Mouse (Mus musculus): ENCODE data around the gene S100a6.
A peak's percentile ranks its signal among the peaks of the same experiment; 100 is the strongest.

DNA sequence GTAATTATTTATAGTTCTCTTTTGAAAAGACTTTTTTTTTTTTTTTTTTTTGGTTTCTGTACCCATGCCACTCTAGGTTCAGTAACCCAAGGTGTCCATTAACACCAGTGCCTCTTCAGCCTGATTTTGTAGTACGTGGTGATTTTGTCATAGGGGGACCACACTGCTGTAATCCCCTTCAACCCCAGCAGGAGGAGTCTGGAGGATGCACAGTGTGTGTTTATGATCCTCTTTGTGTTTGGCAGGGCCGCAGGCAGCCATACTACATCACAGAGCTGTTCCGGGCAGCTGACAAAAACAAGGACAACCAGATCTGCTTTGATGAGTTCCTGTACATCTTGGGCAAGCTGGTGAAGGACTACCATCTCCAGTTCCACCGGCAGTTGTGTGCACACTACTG lies 44.7 kb downstream of the S100a6 start:
- TF ChIP-seq POLR2A (IDR thresholded peaks at IDR 0.05; ENCODE audit: low read depth, low read length): no peak
- TF ChIP-seq CTCF (conservative IDR thresholded peaks at IDR 0.05; ENCODE audit: insufficient read depth, insufficient read length, low read depth, low read length): 0 out of 2 replicates have a peak, but pooled peaks have one; percentile 7

All from kidney, adult 2 months (tissue).